Mouse (Mus musculus): ENCODE results near the gene Tcn2. TPM values are rescaled to one million over a fixed set of nuclear protein-coding genes. Genes with fewer than 3 reads are reported as not detected.

Tcn2 gene
- total RNA-seq, 2 experiments from 2014 or later, result 14.5 to 18.3 TPM

DNA sequence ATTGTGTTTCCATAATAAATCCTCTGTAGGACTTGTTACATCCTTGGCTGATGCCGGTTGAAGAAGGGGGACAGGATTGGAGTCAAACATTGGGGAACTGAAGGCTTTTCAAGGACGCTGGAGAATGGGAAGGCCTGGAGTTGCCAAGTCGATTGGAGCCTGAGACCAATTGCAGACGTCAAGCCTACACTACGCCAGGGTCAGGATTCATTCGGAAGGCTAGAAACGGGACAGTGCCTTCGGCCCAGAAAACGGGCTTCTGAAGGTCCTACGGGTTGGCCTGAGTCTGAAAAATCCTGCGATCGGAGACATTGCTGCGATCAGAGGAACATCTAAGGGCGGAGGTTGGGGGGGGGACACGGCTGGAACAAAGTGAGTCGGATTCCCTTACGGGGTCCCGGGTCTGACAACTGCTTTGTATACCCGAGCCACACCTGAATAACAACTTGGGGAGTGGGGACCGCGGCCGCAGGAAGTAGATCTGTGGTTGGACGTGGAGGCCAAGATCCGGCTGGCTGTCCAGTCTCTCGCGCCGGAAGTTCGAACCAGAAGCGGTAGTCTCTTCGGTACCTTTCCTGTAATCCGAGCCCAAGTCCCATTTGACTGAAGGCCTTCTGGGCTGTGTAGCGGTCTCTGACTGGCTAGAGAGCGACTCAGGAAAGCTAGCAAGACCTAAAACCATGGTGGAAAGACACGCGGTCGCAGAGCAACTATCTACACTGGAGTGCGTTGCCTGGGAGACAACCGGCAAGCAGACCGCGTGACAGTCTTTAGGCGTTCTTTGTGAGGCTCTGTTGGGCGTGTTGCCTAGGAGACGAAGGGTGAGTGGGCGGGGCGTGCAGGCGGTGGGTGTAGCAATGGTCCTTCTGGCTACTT is 37.3 kb downstream of the Tcn2 start, which contains the start of the genes 4921536K21Rik and Dusp18:
Gene 4921536K21Rik, minus strand, starts transcription at position 693 of the 876 bp plus-strand sequence.
Gene Dusp18, plus strand, starts transcription at position 835 of the 876 bp plus-strand sequence.
- DNase-seq, result peak; percentile 96 to 97

DNA sequence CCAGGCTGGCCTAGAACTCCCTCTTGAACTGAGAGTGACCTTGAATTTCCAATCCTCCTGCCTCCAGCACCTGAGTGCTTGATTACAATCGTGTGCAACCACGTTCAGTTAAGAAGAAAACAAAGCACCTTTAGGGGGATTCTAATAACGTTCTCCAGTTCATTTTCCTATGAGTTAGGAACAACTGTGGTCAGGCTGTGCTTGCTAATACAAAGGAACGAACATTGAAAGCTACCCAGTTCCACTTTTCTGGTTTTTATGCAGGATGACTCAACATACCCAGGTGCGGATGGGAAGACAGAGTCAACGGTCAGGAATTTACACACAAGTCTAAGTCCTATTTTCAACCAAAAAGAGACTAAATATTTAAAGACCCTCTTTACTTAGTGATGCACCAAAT is 38.0 kb downstream of the Tcn2 start:
- no peak for DNase-seq

DNA sequence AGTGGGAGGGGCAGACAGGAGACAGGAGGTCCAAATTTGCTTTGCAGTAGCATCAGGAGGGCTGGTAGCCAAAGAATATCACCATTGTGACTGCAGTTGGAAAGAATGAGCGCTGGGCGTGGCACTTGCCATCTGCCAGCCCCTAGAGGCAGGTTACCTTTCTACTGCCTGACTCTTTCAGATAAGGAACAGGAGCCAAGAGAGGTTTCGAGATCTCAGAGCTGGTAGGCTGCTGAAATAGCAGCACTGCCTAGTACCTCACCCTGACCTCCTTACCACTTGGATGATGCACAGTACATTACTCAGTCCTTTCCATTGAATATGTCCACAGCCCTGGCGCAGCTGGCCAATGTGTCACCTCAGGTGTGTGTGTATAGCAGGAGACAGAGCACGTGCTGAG is 44.6 kb downstream of the Tcn2 start:
- no peak for DNase-seq

DNA sequence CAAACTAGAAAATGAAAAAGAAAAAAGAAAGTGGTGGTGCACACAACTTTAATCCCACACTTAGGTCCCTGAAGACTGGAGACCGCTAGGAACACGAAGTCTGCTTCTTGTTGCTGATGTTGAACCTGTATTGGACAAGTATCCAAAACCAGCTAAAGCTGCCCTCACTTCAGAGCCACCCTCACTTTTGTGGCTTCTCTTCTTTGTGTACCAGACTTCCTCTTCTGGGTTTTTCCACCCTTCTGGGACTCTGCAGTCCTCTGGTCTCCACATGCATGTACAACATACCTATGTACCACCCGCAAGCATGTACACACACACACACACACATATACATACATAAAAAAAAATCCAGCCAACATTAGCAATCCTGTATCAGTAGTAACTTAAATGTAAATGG is 48.2 kb downstream of the Tcn2 start:
- no peak for DNase-seq

GRCm38 (mm10) chr11:3879836-3880235 is 52.1 kb downstream of the Tcn2 start:
- peak; percentile 60 to 69 for DNase-seq

GRCm38 (mm10) chr11:3878660-3879059 is 53.3 kb downstream of the Tcn2 start:
- DNase-seq, result no peak

DNA sequence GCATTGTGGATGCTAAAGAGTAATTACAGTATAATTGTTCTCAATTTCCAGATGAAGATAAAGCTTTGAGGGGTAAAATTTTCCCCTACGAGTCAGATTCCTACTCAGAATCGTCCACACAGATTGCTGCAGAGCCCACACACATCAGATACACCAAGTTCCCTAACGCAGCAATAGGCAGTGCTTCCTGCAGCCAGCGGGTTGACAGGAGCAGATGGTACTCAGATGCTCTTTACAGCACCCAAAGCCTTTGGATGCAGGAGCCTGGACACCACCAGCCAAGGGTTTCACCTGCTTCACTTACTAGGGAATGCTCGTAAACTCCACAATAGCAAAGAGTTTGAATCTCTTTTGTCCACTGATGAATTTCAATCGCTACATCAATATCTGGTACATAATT is 55.5 kb downstream of the Tcn2 start:
- DNase-seq, result peak; percentile 41 to 49

Other genes with a start within 250 kb of the Tcn2 start
- gene Osbp2, start 68.3 kb downstream of the Tcn2 start, total RNA-seq (2021), result 10 to 100 TPM; 75.7 to 80.7 TPM
- under 1 TPM; 0.55 to 0.56 TPM for gene 4921536K21Rik, start 37.1 kb downstream of the Tcn2 start, total RNA-seq (2021)
- 10 to 100 TPM; 24.1 to 26.7 TPM for gene Dusp18, start 36.9 kb downstream of the Tcn2 start, total RNA-seq (2021)
- 10 to 100 TPM; 16.1 to 17.1 TPM for gene Slc35e4, start 17.5 kb downstream of the Tcn2 start, total RNA-seq (2021)
- gene Pes1, start 31.8 kb upstream of the Tcn2 start, total RNA-seq (2021), result 10 to 100 TPM; 33.0 to 35.3 TPM
- gene 4930556J24Rik, start 44.6 kb upstream of the Tcn2 start, total RNA-seq (2021), result under 1 TPM in 1 of 2 experiments, not detected in 1; 0.43 TPM
- gene Gal3st1, start 51.5 kb upstream of the Tcn2 start, total RNA-seq (2021), result 10 to 100 TPM; 12.5 to 14.2 TPM
- gene Sec14l4, start 99.3 kb upstream of the Tcn2 start, total RNA-seq (2021), result under 1 TPM; 0.13 to 0.40 TPM
- gene Sec14l3, start 132.7 kb upstream of the Tcn2 start, total RNA-seq (2021), result 1 to 10 TPM; 1.1 to 1.2 TPM
- gene Mtfp1, start 163.3 kb upstream of the Tcn2 start, total RNA-seq (2021), result 100 to 1,000 TPM; 118 TPM
- gene Sec14l2, start 191.3 kb upstream of the Tcn2 start, total RNA-seq (2021), result 10 to 100 TPM; 52.5 to 57.4 TPM
- gene Rnf215, start 203.0 kb upstream of the Tcn2 start, total RNA-seq (2021), result 10 to 100 TPM; 32.4 to 35.7 TPM
- 10 to 100 TPM; 10.1 to 12.0 TPM for gene Ccdc157, start 228.1 kb upstream of the Tcn2 start, total RNA-seq (2021)
- 10 to 100 TPM; 74.8 to 76.3 TPM for gene Sf3a1, start 228.2 kb upstream of the Tcn2 start, total RNA-seq (2021)

Data from layer of hippocampus, postnatal 36 days (tissue).